13 mouse cellular contexts compared by ENCODE assay signal in genomic region chr9:75858161-75858560, GRCm38 (mm10).
"Had no signal": no experiment of that assay in that cellular context is flagged by ENCODE, and none has a peak within 500 bp of the region (broad histone marks: within the 10 kb centered on the region; RNA-seq: fewer than 3 reads in every experiment).

No protein-coding gene starts in this region.

- H3K4me2 ChIP-seq: kidney, embryonic 15.5 days; limb, embryonic 15.5 days; liver, embryonic 12.5 days; lung, embryonic 14.5 days; midbrain, embryonic 15.5 days had no signal

- H3K9ac ChIP-seq: kidney, embryonic 15.5 days; limb, embryonic 15.5 days; liver, embryonic 12.5 days; lung, embryonic 14.5 days; midbrain, embryonic 15.5 days had no signal

- DNase-seq: kidney, adult 2 months; kidney, postnatal 14 days; lung, embryonic 14.5 days; lung, postnatal 4 days; right cerebral cortex, adult 18-20 months; right cerebral cortex, postnatal 25 days; thymus, postnatal 4 days had no signal

- H3K27ac ChIP-seq: kidney, embryonic 15.5 days; left cerebral cortex, adult 2 months; limb, embryonic 15.5 days; liver, embryonic 12.5 days; midbrain, embryonic 10.5 days; midbrain, embryonic 15.5 days had no signal

- ATAC-seq: liver, embryonic 12.5 days; midbrain, embryonic 15.5 days had no signal

- H3K9me3 ChIP-seq: kidney, embryonic 15.5 days; limb, embryonic 15.5 days; liver, embryonic 12.5 days; midbrain, embryonic 10.5 days; midbrain, embryonic 15.5 days had no signal

- H3K36me3 ChIP-seq: kidney, embryonic 15.5 days; limb, embryonic 15.5 days; liver, embryonic 12.5 days; midbrain, embryonic 10.5 days; midbrain, embryonic 15.5 days had no signal

- H3K4me1 ChIP-seq: kidney, embryonic 15.5 days; limb, embryonic 15.5 days; liver, embryonic 12.5 days; midbrain, embryonic 10.5 days; midbrain, embryonic 15.5 days had no signal

- H3K4me3 ChIP-seq: kidney, embryonic 15.5 days; left cerebral cortex, adult 2 months; limb, embryonic 15.5 days; liver, embryonic 12.5 days; midbrain, embryonic 10.5 days; midbrain, embryonic 15.5 days had no signal

- H3K27me3 ChIP-seq: kidney, embryonic 15.5 days; limb, embryonic 15.5 days; liver, embryonic 12.5 days; midbrain, embryonic 15.5 days had no signal
